Mouse (Mus musculus) bone marrow macrophage, adult 2 months (primary cell): ENCODE results near the gene Ablim1.

Experiments
- CTCF ChIP-seq: IDR thresholded peaks from 2 replicates; pipeline ENCODE4 v1.5.1; 2012; ENCODE audit warnings: low read depth, mild to moderate bottlenecking, low read length, moderate library complexity
- POLR2A ChIP-seq: IDR thresholded peaks from 2 replicates; pipeline ENCODE4 v1.6.1; 2012; ENCODE audit warnings: mild to moderate bottlenecking, low read depth, low read length, borderline replicate concordance

- TF ChIP-seq POLR2A: no peak
- no peak for TF ChIP-seq CTCF
Observed at GRCm38 (mm10) chr19:57340900-57341742, 26.4 kb upstream of the Ablim1 start.
